In the genomic region with DNA sequence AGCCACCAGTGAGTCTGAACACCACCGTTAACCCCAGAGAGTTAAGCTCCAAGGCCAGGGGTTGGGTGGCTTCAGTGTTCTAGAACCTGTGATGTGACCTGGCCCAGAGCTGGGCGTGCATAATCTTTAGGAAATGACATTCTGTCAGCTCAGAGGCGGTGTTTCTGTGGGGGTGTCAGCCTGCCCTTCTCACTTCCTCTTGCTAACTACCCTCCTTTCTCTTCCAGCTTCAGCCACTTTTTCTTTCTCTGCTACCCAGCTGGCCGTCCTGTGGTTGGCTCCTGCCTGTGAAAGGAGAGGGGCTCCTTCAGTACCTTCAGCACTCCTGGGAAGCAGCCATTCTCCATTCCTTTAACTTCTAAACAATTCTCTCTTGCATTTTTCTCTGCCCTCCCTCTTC, we compare ENCODE assay signal across 24 mouse cellular contexts. TPM values are rescaled to one million over a fixed set of nuclear protein-coding genes. Genes with fewer than 3 reads are reported as not detected.
A peak's percentile ranks its signal among the peaks of the same experiment; 100 is the strongest.
DNase-seq lines count a peak whose midpoint lies in the region; ATAC-seq and TF ChIP-seq lines count a peak whose summit lies in the region.
"Had no signal": no experiment of that assay in that cellular context is flagged by ENCODE, and none has a peak within 500 bp of the region (broad histone marks: within the 10 kb centered on the region; RNA-seq: fewer than 3 reads in every experiment).

No protein-coding gene starts in this region.

- H3K9ac ChIP-seq in hindbrain, embryonic 11.5 days (ENCODE audit: low read depth, low read length), result no peak overlapping the region
- H3K9ac ChIP-seq: forebrain, embryonic 13.5 days; heart, embryonic 12.5 days; hindbrain, embryonic 13.5 days; liver, embryonic 15.5 days; midbrain, embryonic 13.5 days; neural tube, embryonic 12.5 days had no signal

- 5% methylated on average over 4 of the region's 4 CpGs for WGBS in spleen, adult 2 months
- WGBS in bone marrow, adult 2 months, result 10% methylated on average over 4 of the region's 4 CpGs
- 2% methylated on average over 4 of the region's 4 CpGs for WGBS in macrophage (ENCODE audit: missing documents)
- WGBS in hindbrain, embryonic 11.5 days, result 51% methylated on average over 4 of the region's 4 CpGs
- 50% methylated on average over 4 of the region's 4 CpGs for WGBS in heart, embryonic 10.5 days

- peak in 1 of 2 experiments; percentile 17 for DNase-seq in spleen, adult 2 months (ENCODE audit: low read depth in 1 of 2, low spot score in 2 of 2)
- DNase-seq in spleen, adult 12 weeks (ENCODE audit: low spot score), result no peak
- DNase-seq in splenic B cell, adult 2 months (ENCODE audit: low read depth, low spot score), result peak; percentile 48
- no peak for DNase-seq in hindbrain, embryonic 11.5 days (ENCODE audit: low spot score)
- DNase-seq in heart, embryonic 10.5 days (ENCODE audit: low spot score), result no peak
- no peak for DNase-seq in thymus, postnatal 4 days
- DNase-seq: adrenal gland, postnatal 36 days; cerebellum, adult 18-20 months; cerebellum, postnatal 14 days; gastrocnemius, adult 2 months; heart, postnatal 10 days; kidney, adult 11 months; kidney, postnatal 4 days; thymus, postnatal 25 days had no signal

- 0 out of 2 replicates have a peak overlapping the region, but pooled peaks have one; percentile 9 for H3K27ac ChIP-seq in spleen, adult 2 months (ENCODE audit: insufficient read depth, low read length)
- peak overlapping the region; percentile 57 for H3K27ac ChIP-seq in bone marrow, adult 2 months (ENCODE audit: control insufficient read depth, insufficient read depth, low read depth, low read length, poor library complexity)
- peak overlapping the region; percentile 98 for H3K27ac ChIP-seq in macrophage
- H3K27ac ChIP-seq in hindbrain, embryonic 11.5 days (ENCODE audit: low read depth, low read length), result no peak overlapping the region
- no peak overlapping the region for H3K27ac ChIP-seq in heart, embryonic 10.5 days
- H3K27ac ChIP-seq: forebrain, embryonic 13.5 days; gastrocnemius, adult 2 months; hindbrain, embryonic 13.5 days; liver, embryonic 15.5 days; midbrain, embryonic 13.5 days; neural tube, embryonic 12.5 days had no signal

- H3K4me3 ChIP-seq in spleen, adult 2 months (ENCODE audit: extremely low read depth, insufficient read depth, insufficient read length), result no peak overlapping the region
- H3K4me3 ChIP-seq in bone marrow, adult 2 months (replicated peaks; ENCODE audit: control insufficient read depth, low read depth, low read length), result no peak overlapping the region
- H3K4me3 ChIP-seq in macrophage (ENCODE audit: inconsistent target), result no peak overlapping the region
- H3K4me3 ChIP-seq in hindbrain, embryonic 11.5 days (ENCODE audit: low read depth, low read length), result no peak overlapping the region
- H3K4me3 ChIP-seq in heart, embryonic 10.5 days, result no peak overlapping the region
- H3K4me3 ChIP-seq: forebrain, embryonic 13.5 days; gastrocnemius, adult 2 months; heart, embryonic 12.5 days; hindbrain, embryonic 13.5 days; liver, embryonic 15.5 days; megakaryocyte, embryonic 14.5 days; midbrain, embryonic 13.5 days; neural tube, embryonic 12.5 days had no signal

- no peaks in the 10 kb centered on the region for H3K27me3 ChIP-seq in spleen, adult 2 months (ENCODE audit: control insufficient read depth, insufficient read depth, low read length)
- no peaks in the 10 kb centered on the region for H3K27me3 ChIP-seq in splenic B cell, adult 2 months (ENCODE audit: control insufficient read depth, insufficient read depth, low read length, poor library complexity, severe bottlenecking)
- no peaks in the 10 kb centered on the region for H3K27me3 ChIP-seq in hindbrain, embryonic 11.5 days (ENCODE audit: control insufficient read depth, insufficient read depth, low read length)
- H3K27me3 ChIP-seq in heart, embryonic 10.5 days (ENCODE audit: insufficient read depth, poor library complexity, severe bottlenecking), result peaks cover 5% of the 10 kb centered on the region; the same call in 1 of the 2 replicates
- H3K27me3 ChIP-seq: forebrain, embryonic 13.5 days; heart, embryonic 12.5 days; hindbrain, embryonic 13.5 days; liver, embryonic 15.5 days; midbrain, embryonic 13.5 days; neural tube, embryonic 12.5 days had no signal

- TF ChIP-seq POLR2A in spleen, adult 2 months (IDR thresholded peaks at IDR 0.05; ENCODE audit: low read depth, low read length), result no peak
- TF ChIP-seq POLR2A in bone marrow, adult 2 months (IDR thresholded peaks at IDR 0.05; ENCODE audit: borderline replicate concordance, control insufficient read depth, low read depth, low read length), result no peak

- ATAC-seq in hindbrain, embryonic 11.5 days (ENCODE audit: low FRiP score), result no peak
- ATAC-seq: forebrain, embryonic 13.5 days; midbrain, embryonic 13.5 days had no signal

- no peak overlapping the region for H3K4me2 ChIP-seq in hindbrain, embryonic 11.5 days (replicated peaks; ENCODE audit: low read depth, low read length)
- H3K4me2 ChIP-seq: forebrain, embryonic 13.5 days; heart, embryonic 12.5 days; hindbrain, embryonic 13.5 days; liver, embryonic 15.5 days; midbrain, embryonic 13.5 days; neural tube, embryonic 12.5 days had no signal

- H3K79me2 ChIP-seq in macrophage (ENCODE audit: inconsistent target), result peaks cover 50% of the 10 kb centered on the region

- H3K4me1 ChIP-seq in spleen, adult 2 months (ENCODE audit: control insufficient read depth, insufficient read depth, insufficient read length), result peaks cover 9% of the 10 kb centered on the region
- peaks cover 9% of the 10 kb centered on the region for H3K4me1 ChIP-seq in bone marrow, adult 2 months (ENCODE audit: control insufficient read depth, insufficient read depth, low read length)
- no peaks in the 10 kb centered on the region for H3K4me1 ChIP-seq in hindbrain, embryonic 11.5 days (replicated peaks; ENCODE audit: control insufficient read depth, insufficient read depth, low read length)
- peaks cover 27% of the 10 kb centered on the region for H3K4me1 ChIP-seq in heart, embryonic 10.5 days
- H3K4me1 ChIP-seq: forebrain, embryonic 13.5 days; hindbrain, embryonic 13.5 days; midbrain, embryonic 13.5 days; neural tube, embryonic 12.5 days had no signal

- no peaks in the 10 kb centered on the region for H3K9me3 ChIP-seq in hindbrain, embryonic 11.5 days (ENCODE audit: control insufficient read depth, low read length)
- no peaks in the 10 kb centered on the region for H3K9me3 ChIP-seq in heart, embryonic 10.5 days
- H3K9me3 ChIP-seq: forebrain, embryonic 13.5 days; heart, embryonic 12.5 days; hindbrain, embryonic 13.5 days; liver, embryonic 15.5 days; megakaryocyte, embryonic 14.5 days; midbrain, embryonic 13.5 days; neural tube, embryonic 12.5 days had no signal

- no peaks in the 10 kb centered on the region for H3K36me3 ChIP-seq in spleen, adult 2 months (ENCODE audit: control insufficient read depth, insufficient read depth, low read length)
- no peaks in the 10 kb centered on the region for H3K36me3 ChIP-seq in macrophage (ENCODE audit: inconsistent target)
- no peaks in the 10 kb centered on the region for H3K36me3 ChIP-seq in splenic B cell, adult 2 months (ENCODE audit: control insufficient read depth, insufficient read depth, low read length, poor library complexity, severe bottlenecking)
- no peaks in the 10 kb centered on the region for H3K36me3 ChIP-seq in hindbrain, embryonic 11.5 days (ENCODE audit: control insufficient read depth, insufficient read depth, low read length)
- no peaks in the 10 kb centered on the region for H3K36me3 ChIP-seq in heart, embryonic 10.5 days
- H3K36me3 ChIP-seq: heart, embryonic 12.5 days; hindbrain, embryonic 13.5 days; liver, embryonic 15.5 days; midbrain, embryonic 13.5 days; neural tube, embryonic 12.5 days had no signal

- no peak for TF ChIP-seq CTCF in spleen, adult 2 months (IDR thresholded peaks at IDR 0.05; ENCODE audit: extremely low read depth, insufficient read depth, insufficient read length, insufficient replicate concordance)
- no peak for TF ChIP-seq CTCF in bone marrow, adult 2 months (IDR thresholded peaks at IDR 0.05; ENCODE audit: control insufficient read depth, insufficient read depth, low read length)

RNA-seq across cellular contexts. Expression of a gene that starts 24.3 kb away (rescaled TPM):
- 4.3 and 4.7 TPM in 2 replicates for polyA plus RNA-seq in spleen, adult 2 months (2012; rRNA removed)
- polyA plus RNA-seq in bone marrow, adult 2 months (2011; ENCODE audit: insufficient read depth, insufficient read length, low replicate concordance, missing spikeins), result 13.8 and 18.1 TPM in 2 replicates
- 1,000 to 10,000 TPM in 9 of 26 experiments, 100 to 1,000 TPM in 17; 208 to 2,451 (median 601) TPM for total RNA-seq in macrophage (2018; cell fraction: chromatin; rRNA removed)
- total RNA-seq in macrophage (2018; cell fraction: cytosol; rRNA removed), result 100 to 1,000 TPM; 162 to 553 (median 186) TPM
- total RNA-seq in macrophage (2018; cell fraction: nucleus; rRNA removed), result 1,000 to 10,000 TPM in 4 of 26 experiments, 100 to 1,000 TPM in 22; 124 to 1,781 (median 391) TPM
- 39.5 to 121 TPM (median 113 TPM) in 3 replicates for polyA plus RNA-seq in macrophage (2018)
- polyA plus RNA-seq in hindbrain, embryonic 11.5 days (2014; fragmentation: Nextera tagmentation; extraction: Ambion mirVana), result 2.6 and 4.2 TPM in 2 replicates
- polyA plus RNA-seq in heart, embryonic 10.5 days (2016; fragmentation: Nextera tagmentation; extraction: Ambion mirVana), result 3.0 and 6.1 TPM in 2 replicates
- polyA plus RNA-seq: C2C12 had no signal

Comparison
In these comparisons a context has a peak if more than half of its experiments do, and no peak if none do; other contexts are left out.
1. H3K27ac ChIP-seq: peak in spleen, adult 2 months (single experiment), bone marrow, adult 2 months (single experiment) and macrophage (single experiment); none in hindbrain, embryonic 11.5 days (single experiment) and heart, embryonic 10.5 days (single experiment).